Mouse (Mus musculus) intestine, embryonic 15.5 days (tissue): ENCODE data around the gene Fastk. TPM values are rescaled to one million over a fixed set of nuclear protein-coding genes. Genes with fewer than 3 reads are reported as not detected.
"Not testable (repeated sequence)": the region's sequence is repeated elsewhere in the genome, so short reads cannot be mapped to it uniquely, and the experiment has no call there.

ENCODE experiments used
- ATAC-seq: fragments of 200-750 bp; cut with Nextera tagmentation; 2 replicates; pipeline ENCODE4 v1.8.0; 2017; ENCODE audit warnings: moderate TSS enrichment, moderate library complexity
- H3K27ac ChIP-seq: fragments of 300-500 bp; sonication (generic); 2 replicates; pipeline ENCODE4 v1.5.1; 2015; ENCODE audit warnings: mild to moderate bottlenecking, inconsistent platforms
- H3K27me3 ChIP-seq: fragments of 300-500 bp; sonication (generic); replicated peaks from 2 replicates; pipeline ENCODE4 v1.6.1; 2015; ENCODE audit warnings: inconsistent platforms
- H3K36me3 ChIP-seq: fragments of 300-500 bp; sonication (generic); 2 replicates; pipeline ENCODE4 v1.6.1; 2015; ENCODE audit warnings: inconsistent platforms
- H3K4me1 ChIP-seq: fragments of 300-500 bp; sonication (generic); replicated peaks from 2 replicates; pipeline ENCODE4 v1.6.1; 2015; ENCODE audit warnings: inconsistent platforms
- H3K4me2 ChIP-seq: fragments of 300-500 bp; sonication (generic); replicated peaks from 2 replicates; pipeline ENCODE4 v1.6.1; 2015; ENCODE audit warnings: mild to moderate bottlenecking, inconsistent platforms
- H3K4me3 ChIP-seq: fragments of 300-500 bp; sonication (generic); replicated peaks from 2 replicates; pipeline ENCODE4 v1.5.1; 2015; ENCODE audit warnings: inconsistent platforms
- H3K9ac ChIP-seq: fragments of 300-500 bp; sonication (generic); 2 replicates; pipeline ENCODE4 v1.6.1; 2015; ENCODE audit warnings: inconsistent platforms
- H3K9me3 ChIP-seq: fragments of 300-500 bp; sonication (generic); 2 replicates; pipeline ENCODE4 v1.6.1; 2016; ENCODE audit warnings: inconsistent platforms
- WGBS: fragments of 180-500 bp; shearing (Covaris S2); methylation state at CpG from one replicate; pipeline ENCODE4 v1.1.7; 2015; 5-methylcytosine and 5-hydroxymethylcytosine counted together
- polyA plus RNA-seq: library from polyadenylated mRNA; unstranded; fragments of >200 nt; fragmentation: Nextera tagmentation; extraction: Ambion mirVana; gene quantifications from 2 replicates; pipeline ENCODE4 v1.2.1, GENCODE M21; 2015

Fastk gene
- polyA plus RNA-seq, 1 experiment from 2014 or later, result 104 TPM

- H3K27ac ChIP-seq, result no peak within 1 kb of the TSS
- no peak within 1 kb of the TSS for H3K9ac ChIP-seq
- peak; percentile 60 for ATAC-seq
- H3K4me3 ChIP-seq, result no peak within 1 kb of the TSS
- no peaks in the 10 kb centered on the region for H3K27me3 ChIP-seq
- peaks cover 4% of the 10 kb centered on the region for H3K36me3 ChIP-seq
- 35% methylated on average over 11 of the region's 11 CpGs for WGBS
- peaks cover 14% of the 10 kb centered on the region for H3K4me1 ChIP-seq
- H3K4me2 ChIP-seq, result 0 out of 2 replicates have a peak within 1 kb of the TSS, but pooled peaks have one; percentile 12
- H3K9me3 ChIP-seq, result no peaks in the 10 kb centered on the region
Observed at GRCm38 (mm10) chr5:24413042-24413693, 31.9 kb downstream of the Fastk start, which contains the start of gene Asic3. Gene Asic3 (plus strand): TSS chr5:24413392.

- Histone ChIP-seq H3K9me3 (no peaks in the 10 kb centered on the region), H3K4me3 (no peak overlapping the region), H3K4me2 (no peak overlapping the region), H3K27me3 (no peaks in the 10 kb centered on the region), H3K4me1 (peaks cover 14% of the 10 kb centered on the region), H3K9ac (no peak overlapping the region), H3K27ac (no peak overlapping the region), H3K36me3 (peaks cover 8% of the 10 kb centered on the region)
- 57% methylated on average over 2 of the region's 2 CpGs for WGBS
- ATAC-seq, result no peak
Observed at GRCm38 (mm10) chr5:24412063-24412462, 33.0 kb downstream of the Fastk start.

GRCm38 (mm10) chr5:24409466-24409865, 35.6 kb downstream of the Fastk start:
- H3K27me3 ChIP-seq, result no peaks in the 10 kb centered on the region
- no peak overlapping the region for H3K4me3 ChIP-seq
- H3K36me3 ChIP-seq, result peaks cover 20% of the 10 kb centered on the region
- peaks cover 5% of the 10 kb centered on the region for H3K4me1 ChIP-seq
- H3K27ac ChIP-seq, result no peak overlapping the region
- no peak for ATAC-seq
- H3K4me2 ChIP-seq, result no peak overlapping the region
- 79% methylated on average over 2 of the region's 2 CpGs for WGBS
- no peaks in the 10 kb centered on the region for H3K9me3 ChIP-seq
- H3K9ac ChIP-seq, result no peak overlapping the region

GRCm38 (mm10) chr5:24408651-24409050, 36.4 kb downstream of the Fastk start:
- Histone ChIP-seq H3K9me3 (no peaks in the 10 kb centered on the region), H3K4me1 (peaks cover 2% of the 10 kb centered on the region), H3K36me3 (peaks cover 20% of the 10 kb centered on the region), H3K4me3 (no peak overlapping the region), H3K9ac (no peak overlapping the region), H3K27me3 (no peaks in the 10 kb centered on the region), H3K4me2 (no peak overlapping the region), H3K27ac (no peak overlapping the region)
- no peak for ATAC-seq
- WGBS, result 90% methylated on average over 13 of the region's 13 CpGs

- Histone ChIP-seq H3K36me3 (peaks cover 36% of the 10 kb centered on the region), H3K4me2 (no peak overlapping the region), H3K4me1 (no peaks in the 10 kb centered on the region), H3K4me3 (no peak overlapping the region), H3K9me3 (no peaks in the 10 kb centered on the region), H3K9ac (no peak overlapping the region), H3K27ac (no peak overlapping the region), H3K27me3 (no peaks in the 10 kb centered on the region)
- ATAC-seq, result no peak
- WGBS, result 68% methylated on average over 3 of the region's 3 CpGs
Observed at GRCm38 (mm10) chr5:24405389-24405876, 39.7 kb downstream of the Fastk start.

- H3K9me3 ChIP-seq, result no peaks in the 10 kb centered on the region
- H3K9ac ChIP-seq, result no peak overlapping the region
- ATAC-seq, result no peak
- no peaks in the 10 kb centered on the region for H3K27me3 ChIP-seq
- peaks cover 39% of the 10 kb centered on the region for H3K36me3 ChIP-seq
- H3K4me3 ChIP-seq, result no peak overlapping the region
- H3K4me2 ChIP-seq, result no peak overlapping the region
- H3K4me1 ChIP-seq, result no peaks in the 10 kb centered on the region
- no peak overlapping the region for H3K27ac ChIP-seq
- 86% methylated on average over 6 of the region's 6 CpGs for WGBS
Observed at GRCm38 (mm10) chr5:24404594-24405360, 40.3 kb downstream of the Fastk start.

- no peaks in the 10 kb centered on the region for H3K4me1 ChIP-seq
- no peaks in the 10 kb centered on the region for H3K9me3 ChIP-seq
- peaks cover 32% of the 10 kb centered on the region; the same call in 1 of the 2 replicates for H3K36me3 ChIP-seq
- no peak overlapping the region for H3K9ac ChIP-seq
- peak; percentile 29; the same call in 1 of the 2 replicates for ATAC-seq
- no peak overlapping the region for H3K27ac ChIP-seq
- H3K27me3 ChIP-seq, result no peaks in the 10 kb centered on the region
- no peak overlapping the region for H3K4me2 ChIP-seq
- H3K4me3 ChIP-seq, result no peak overlapping the region
- 80% methylated on average over 9 of the region's 9 CpGs for WGBS
Observed at GRCm38 (mm10) chr5:24401969-24402368, 43.1 kb downstream of the Fastk start.

- H3K36me3 ChIP-seq, result peaks cover 23% of the 10 kb centered on the region; the same call in 1 of the 2 replicates
- H3K4me1 ChIP-seq, result no peaks in the 10 kb centered on the region
- no peaks in the 10 kb centered on the region for H3K27me3 ChIP-seq
- H3K4me3 ChIP-seq, result no peak overlapping the region
- H3K27ac ChIP-seq, result no peak overlapping the region
- H3K9ac ChIP-seq, result no peak overlapping the region
- no peak overlapping the region for H3K4me2 ChIP-seq
- 90% methylated on average over 5 of the region's 5 CpGs for WGBS
- ATAC-seq, result no peak
- H3K9me3 ChIP-seq, result no peaks in the 10 kb centered on the region
Observed at GRCm38 (mm10) chr5:24400911-24401605, 44.0 kb downstream of the Fastk start.

- Histone ChIP-seq H3K4me3 (no peak overlapping the region), H3K27me3 (no peaks in the 10 kb centered on the region), H3K9me3 (no peaks in the 10 kb centered on the region), H3K4me1 (no peaks in the 10 kb centered on the region), H3K4me2 (no peak overlapping the region), H3K9ac (no peak overlapping the region), H3K27ac (no peak overlapping the region), H3K36me3 (peaks cover 20% of the 10 kb centered on the region; the same call in 1 of the 2 replicates)
- ATAC-seq, result no peak
- 85% methylated on average over 11 of the region's 11 CpGs for WGBS
Observed at GRCm38 (mm10) chr5:24400362-24400761, 44.7 kb downstream of the Fastk start.

GRCm38 (mm10) chr5:24399686-24400085, 45.4 kb downstream of the Fastk start:
- H3K36me3 ChIP-seq, result peaks cover 20% of the 10 kb centered on the region; the same call in 1 of the 2 replicates
- no peaks in the 10 kb centered on the region for H3K4me1 ChIP-seq
- no peak overlapping the region for H3K4me2 ChIP-seq
- H3K9me3 ChIP-seq, result no peaks in the 10 kb centered on the region
- no peaks in the 10 kb centered on the region for H3K27me3 ChIP-seq
- H3K4me3 ChIP-seq, result no peak overlapping the region
- H3K9ac ChIP-seq, result no peak overlapping the region
- no peak for ATAC-seq
- H3K27ac ChIP-seq, result no peak overlapping the region
- 90% methylated on average over 10 of the region's 10 CpGs for WGBS

GRCm38 (mm10) chr5:24396254-24396653, 48.8 kb downstream of the Fastk start:
- H3K4me1 ChIP-seq, H3K27ac ChIP-seq, H3K4me3 ChIP-seq, H3K4me2 ChIP-seq, ATAC-seq, H3K27me3 ChIP-seq, H3K9ac ChIP-seq, H3K36me3 ChIP-seq, H3K9me3 ChIP-seq: not testable (repeated sequence)
- WGBS, result 87% methylated on average over 6 of the region's 6 CpGs
